Mouse (Mus musculus): Measurements from ENCODE around the gene Tm6sf2.

GRCm38 (mm10) chr8:70023596-70023995 lies 49.1 kb upstream of the Tm6sf2 start:
- no peak for TF ChIP-seq POLR2A (IDR thresholded peaks at IDR 0.05; ENCODE audit: low read depth, low read length)
- no peak for TF ChIP-seq CTCF (conservative IDR thresholded peaks at IDR 0.05; ENCODE audit: insufficient read depth, insufficient read length, low read depth, low read length)
